Mouse (Mus musculus) myocyte (in vitro differentiated cells): Measurements from ENCODE around the gene Evi2. TPM values are rescaled to one million over a fixed set of nuclear protein-coding genes. Genes with fewer than 3 reads are reported as not detected.
A peak's percentile ranks its signal among the peaks of the same experiment; 100 is the strongest.

Source experiments
- H3K27me3 ChIP-seq: one replicate; pipeline ENCODE4 v1.6.1; 2011; ENCODE audit not compliant: control insufficient read depth, insufficient read depth, insufficient read length
- H3K36me3 ChIP-seq: one replicate; pipeline ENCODE4 v1.6.1; 2011; ENCODE audit not compliant: control insufficient read depth, insufficient read depth
- H3K4me2 ChIP-seq: one replicate; pipeline ENCODE4 v1.6.1; 2011; ENCODE audit warnings: low read depth, control low read depth
- H3K4me3 ChIP-seq: one replicate; pipeline ENCODE4 v1.5.1; 2011; ENCODE audit warnings: mild to moderate bottlenecking, control low read depth, moderate library complexity
- H3K79me2 ChIP-seq: one replicate; pipeline ENCODE4 v1.6.1; 2011; ENCODE audit not compliant: control insufficient read depth, insufficient read depth
- H3ac ChIP-seq: one replicate; pipeline ENCODE4 v1.6.1; 2011; ENCODE audit not compliant: control insufficient read depth, insufficient read length
- CEBPB ChIP-seq: IDR thresholded peaks from 2 replicates; pipeline ENCODE4 v1.6.1; 2011; ENCODE audit warnings: mild to moderate bottlenecking, moderate library complexity; ENCODE audit not compliant: poor library complexity, insufficient read depth, severe bottlenecking
- E2F4 ChIP-seq: IDR thresholded peaks from one replicate; pipeline ENCODE4 v1.6.1; 2011; ENCODE audit warnings: mild to moderate bottlenecking, control low read depth, moderate library complexity; ENCODE audit not compliant: insufficient read depth
- MAX ChIP-seq: IDR thresholded peaks from one replicate; pipeline ENCODE4 v1.6.1; 2011; ENCODE audit warnings: low read depth, mild to moderate bottlenecking, control low read depth
- MYOD1 ChIP-seq, 3 experiments: IDR thresholded peaks; one replicate each; pipeline ENCODE4 v1.6.1; 2011; ENCODE audit warnings: control low read depth in 2 of 3, low read depth in 2 of 3, mild to moderate bottlenecking in 2 of 3, moderate library complexity in 1 of 3; ENCODE audit not compliant: insufficient read length in 2 of 3, control insufficient read depth in 1 of 3
- MYOG ChIP-seq, 3 experiments: IDR thresholded peaks; one replicate each; pipeline ENCODE4 v1.6.1; 2011; ENCODE audit warnings: control low read depth in 2 of 3, low read depth in 2 of 3, mild to moderate bottlenecking in 2 of 3; ENCODE audit not compliant: insufficient read length in 2 of 3, control insufficient read depth in 1 of 3, insufficient read depth in 1 of 3
- POLR2A ChIP-seq: IDR thresholded peaks from one replicate; pipeline ENCODE4 v1.6.1; 2011; ENCODE audit warnings: low read depth, mild to moderate bottlenecking, control low read depth, moderate library complexity; ENCODE audit not compliant: insufficient read length
- POLR2AphosphoS2 ChIP-seq: IDR thresholded peaks from one replicate; pipeline ENCODE4 v1.6.1; 2011; ENCODE audit warnings: low read depth, control low read depth; ENCODE audit not compliant: insufficient read length
- REST ChIP-seq: IDR thresholded peaks from one replicate; pipeline ENCODE4 v1.6.1; 2011; ENCODE audit warnings: mild to moderate bottlenecking, control low read depth, moderate library complexity; ENCODE audit not compliant: insufficient read depth, insufficient read length
- SRF ChIP-seq: IDR thresholded peaks from one replicate; pipeline ENCODE4 v1.6.1; 2011; ENCODE audit warnings: low read depth; ENCODE audit not compliant: control insufficient read depth, insufficient read length
- TCF12 ChIP-seq: IDR thresholded peaks from one replicate; pipeline ENCODE4 v1.6.1; 2011; ENCODE audit warnings: mild to moderate bottlenecking, control low read depth; ENCODE audit not compliant: poor library complexity, insufficient read depth, severe bottlenecking
- TCF3 ChIP-seq: IDR thresholded peaks from one replicate; pipeline ENCODE4 v1.6.1; 2011; ENCODE audit warnings: low read depth, control low read depth; ENCODE audit not compliant: insufficient read length
- USF1 ChIP-seq: IDR thresholded peaks from one replicate; pipeline ENCODE4 v1.6.1; 2011; ENCODE audit warnings: low read depth, mild to moderate bottlenecking, control low read depth, moderate library complexity
- polyA plus RNA-seq: library from polyadenylated mRNA; unstranded; fragments of >200 nt; fragmentation: generic; extraction: Trizol; gene quantifications from one replicate; pipeline ENCODE4 v1.2.1, GENCODE M21; 2012; ENCODE audit warnings: missing spikeins

The Evi2 gene
- 0.06 TPM for polyA plus RNA-seq

GRCm38 (mm10) chr11:79530333-79530761, at the start of gene Evi2, which contains the start of gene Evi2a:
Gene Evi2 (minus strand): TSS chr11:79530589.
Gene Evi2a (minus strand): TSS chr11:79530609.
- peak within 1 kb of the TSS; percentile 94 for H3K4me2 ChIP-seq
- peak; percentile 45 for TF ChIP-seq POLR2A
- TF ChIP-seq CEBPB, result no peak
- no peak for TF ChIP-seq TCF12
- peak; percentile 85 to 89 (median 88) for TF ChIP-seq MYOD1 (IDR thresholded peaks at IDR 0.05; ENCODE audit: control insufficient read depth in 1 of 3, insufficient read length in 2 of 3, low read depth in 2 of 3)
- H3K79me2 ChIP-seq, result peaks cover 10% of the 10 kb centered on the region
- peaks cover 27% of the 10 kb centered on the region for H3K36me3 ChIP-seq
- no peaks in the 10 kb centered on the region for H3K27me3 ChIP-seq
- peak within 1 kb of the TSS; percentile 21 for H3K4me3 ChIP-seq
- no peak within 1 kb of the TSS for H3ac ChIP-seq

GRCm38 (mm10) chr11:79577741-79578140, 47.4 kb upstream of the Evi2 start:
- Histone ChIP-seq H3K36me3 (peaks cover 17% of the 10 kb centered on the region), H3K27me3 (no peaks in the 10 kb centered on the region), H3K79me2 (no peaks in the 10 kb centered on the region), H3ac (no peak overlapping the region), H3K4me3 (no peak overlapping the region), H3K4me2 (no peak overlapping the region)
- TF ChIP-seq MYOD1 (IDR thresholded peaks at IDR 0.05; ENCODE audit: control insufficient read depth in 1 of 3, insufficient read length in 2 of 3, low read depth in 2 of 3), result no peak
- no peak for TF ChIP-seq E2F4
- no peak for TF ChIP-seq TCF12
- TF ChIP-seq CEBPB, result no peak
- no peak for TF ChIP-seq TCF3
- TF ChIP-seq MAX, result no peak
- no peak for TF ChIP-seq SRF
- TF ChIP-seq REST, result no peak
- TF ChIP-seq MYOG (IDR thresholded peaks at IDR 0.05; ENCODE audit: control insufficient read depth in 1 of 3, insufficient read depth in 1 of 3, insufficient read length in 2 of 3, low read depth in 2 of 3), result no peak
- no peak for TF ChIP-seq POLR2A
- TF ChIP-seq USF1, result no peak
- no peak for TF ChIP-seq POLR2AphosphoS2

DNA sequence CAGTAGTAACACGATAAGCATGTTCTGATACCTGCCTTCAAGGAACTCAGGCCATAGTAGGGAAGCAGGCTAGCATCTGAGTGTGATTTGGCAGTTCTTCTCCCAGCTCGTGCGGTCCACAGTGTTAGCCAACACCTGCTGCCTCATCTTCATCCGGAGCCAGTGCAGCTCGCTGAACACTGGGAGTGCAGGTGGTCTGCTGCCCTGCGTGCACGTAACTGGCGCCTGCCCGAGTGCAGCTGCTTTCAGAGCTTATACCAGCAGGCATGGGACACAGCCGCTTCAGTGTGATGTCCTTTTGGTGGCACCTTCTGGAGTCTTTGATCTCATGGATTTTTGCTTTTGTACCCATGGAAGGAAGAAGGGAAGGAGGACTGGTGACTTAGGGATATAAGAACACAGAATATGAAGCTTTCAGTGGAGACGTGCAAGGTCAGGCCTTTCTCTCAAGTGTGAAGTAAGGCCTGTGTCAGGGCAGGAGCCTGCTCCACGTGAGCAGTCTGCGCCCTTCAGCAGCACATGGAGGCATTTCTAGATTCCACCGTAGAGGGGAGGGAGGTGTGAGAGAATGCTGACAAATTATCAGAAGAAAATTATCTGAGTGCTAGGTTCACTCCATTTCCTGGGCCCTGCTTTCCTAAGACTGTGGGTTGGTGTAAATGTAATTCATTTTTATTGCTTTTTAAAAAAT, 45.1 kb upstream of the Evi2 start:
- H3K27me3 ChIP-seq, result no peaks in the 10 kb centered on the region
- no peak for TF ChIP-seq POLR2A
- no peak for TF ChIP-seq MYOG (IDR thresholded peaks at IDR 0.05; ENCODE audit: control insufficient read depth in 1 of 3, insufficient read depth in 1 of 3, insufficient read length in 2 of 3, low read depth in 2 of 3)
- no peak for TF ChIP-seq REST
- no peak for TF ChIP-seq MYOD1 (IDR thresholded peaks at IDR 0.05; ENCODE audit: control insufficient read depth in 1 of 3, insufficient read length in 2 of 3, low read depth in 2 of 3)
- TF ChIP-seq USF1, result no peak
- no peak for TF ChIP-seq CEBPB
- no peak for TF ChIP-seq TCF12
- no peak for TF ChIP-seq TCF3
- TF ChIP-seq POLR2AphosphoS2, result no peak
- no peak for TF ChIP-seq MAX
- no peak for TF ChIP-seq SRF
- TF ChIP-seq E2F4, result no peak
- H3K4me3 ChIP-seq, result no peak overlapping the region
- no peak overlapping the region for H3K4me2 ChIP-seq
- H3K79me2 ChIP-seq, result no peaks in the 10 kb centered on the region
- no peak overlapping the region for H3ac ChIP-seq
- H3K36me3 ChIP-seq, result peaks cover 31% of the 10 kb centered on the region

GRCm38 (mm10) chr11:79573836-79574235, 43.4 kb upstream of the Evi2 start:
- H3K4me3 ChIP-seq, result no peak overlapping the region
- H3ac ChIP-seq, result no peak overlapping the region
- TF ChIP-seq MAX, result no peak
- no peak for TF ChIP-seq CEBPB
- TF ChIP-seq POLR2A, result no peak
- TF ChIP-seq MYOG (IDR thresholded peaks at IDR 0.05; ENCODE audit: control insufficient read depth in 1 of 3, insufficient read depth in 1 of 3, insufficient read length in 2 of 3, low read depth in 2 of 3), result no peak
- no peak for TF ChIP-seq MYOD1 (IDR thresholded peaks at IDR 0.05; ENCODE audit: control insufficient read depth in 1 of 3, insufficient read length in 2 of 3, low read depth in 2 of 3)
- TF ChIP-seq TCF12, result no peak
- no peak overlapping the region for H3K4me2 ChIP-seq
- no peaks in the 10 kb centered on the region for H3K27me3 ChIP-seq
- peaks cover 41% of the 10 kb centered on the region for H3K36me3 ChIP-seq
- no peaks in the 10 kb centered on the region for H3K79me2 ChIP-seq

GRCm38 (mm10) chr11:79570319-79570718, 39.9 kb upstream of the Evi2 start:
- Histone ChIP-seq H3K4me2 (no peak overlapping the region), H3K27me3 (no peaks in the 10 kb centered on the region), H3ac (no peak overlapping the region), H3K36me3 (peaks cover 61% of the 10 kb centered on the region), H3K4me3 (no peak overlapping the region), H3K79me2 (no peaks in the 10 kb centered on the region)
- no peak for TF ChIP-seq POLR2A
- TF ChIP-seq E2F4, result no peak
- no peak for TF ChIP-seq USF1
- TF ChIP-seq POLR2AphosphoS2, result no peak
- TF ChIP-seq TCF12, result no peak
- no peak for TF ChIP-seq MAX
- no peak for TF ChIP-seq SRF
- TF ChIP-seq MYOD1 (IDR thresholded peaks at IDR 0.05; ENCODE audit: control insufficient read depth in 1 of 3, insufficient read length in 2 of 3, low read depth in 2 of 3), result no peak
- TF ChIP-seq CEBPB, result no peak
- TF ChIP-seq MYOG (IDR thresholded peaks at IDR 0.05; ENCODE audit: control insufficient read depth in 1 of 3, insufficient read depth in 1 of 3, insufficient read length in 2 of 3, low read depth in 2 of 3), result no peak
- no peak for TF ChIP-seq TCF3
- TF ChIP-seq REST, result no peak
